Comparison of ENCODE assay signal across 28 mouse cellular contexts in genomic region chr3:89343279-89343678, GRCm38 (mm10). TPM values are rescaled to one million over a fixed set of nuclear protein-coding genes. Genes with fewer than 3 reads are reported as not detected.
DNase-seq lines count a peak whose midpoint lies in the region; ATAC-seq and TF ChIP-seq lines count a peak whose summit lies in the region.
"Had no signal": no experiment of that assay in that cellular context is flagged by ENCODE, and none has a peak within 500 bp of the region (broad histone marks: within the 10 kb centered on the region; RNA-seq: fewer than 3 reads in every experiment).

No protein-coding gene starts in this region.

- no peak for TF ChIP-seq CTCF in kidney, adult 2 months (conservative IDR thresholded peaks at IDR 0.05; ENCODE audit: insufficient read depth, insufficient read length, low read depth, low read length)

- no peak for ATAC-seq in hindbrain, embryonic 13.5 days (ENCODE audit: low FRiP score)
- no peak for ATAC-seq in hindbrain, embryonic 12.5 days (ENCODE audit: low FRiP score)
- no peak for ATAC-seq in kidney, embryonic 16.5 days (ENCODE audit: low FRiP score, low TSS enrichment)
- ATAC-seq: CD4-positive, CD25-positive, alpha-beta regulatory T cell, adult 4 months; forebrain, embryonic 16.5 days; hindbrain, embryonic 16.5 days had no signal

- no peak for TF ChIP-seq POLR2A in kidney, adult 2 months (IDR thresholded peaks at IDR 0.05; ENCODE audit: low read depth, low read length)

- 90% methylated on average over 7 of the region's 7 CpGs for WGBS in hindbrain, embryonic 13.5 days
- WGBS in hindbrain, embryonic 12.5 days, result 90% methylated on average over 7 of the region's 7 CpGs
- 65% methylated on average over 7 of the region's 7 CpGs for WGBS in kidney, adult 2 months
- 84% methylated on average over 7 of the region's 7 CpGs for WGBS in kidney, embryonic 16.5 days

- H3K27ac ChIP-seq in hindbrain, embryonic 13.5 days, result no peak overlapping the region
- H3K27ac ChIP-seq in hindbrain, embryonic 12.5 days, result no peak overlapping the region
- H3K27ac ChIP-seq in kidney, adult 2 months (ENCODE audit: insufficient read depth, low read depth, low read length), result no peak overlapping the region
- no peak overlapping the region for H3K27ac ChIP-seq in kidney, embryonic 16.5 days (ENCODE audit: low read length)
- H3K27ac ChIP-seq: embryonic facial prominence, embryonic 15.5 days; forebrain, embryonic 10.5 days; heart, embryonic 10.5 days; hindbrain, embryonic 10.5 days had no signal

- peaks cover 35% of the 10 kb centered on the region for H3K4me1 ChIP-seq in hindbrain, embryonic 13.5 days (replicated peaks)
- peaks cover 17% of the 10 kb centered on the region for H3K4me1 ChIP-seq in hindbrain, embryonic 12.5 days
- no peaks in the 10 kb centered on the region for H3K4me1 ChIP-seq in kidney, adult 2 months (ENCODE audit: control insufficient read depth, insufficient read depth, low read length)
- peaks cover 28% of the 10 kb centered on the region for H3K4me1 ChIP-seq in kidney, embryonic 16.5 days (ENCODE audit: insufficient read depth, low read length)

- peaks cover 14% of the 10 kb centered on the region for H3K27me3 ChIP-seq in hindbrain, embryonic 13.5 days
- H3K27me3 ChIP-seq in hindbrain, embryonic 12.5 days, result peaks cover 10% of the 10 kb centered on the region
- no peaks in the 10 kb centered on the region for H3K27me3 ChIP-seq in kidney, adult 2 months (replicated peaks; ENCODE audit: control insufficient read depth, insufficient read depth, low read length)
- H3K27me3 ChIP-seq in kidney, embryonic 16.5 days (ENCODE audit: insufficient read depth, low read length), result no peaks in the 10 kb centered on the region
- H3K27me3 ChIP-seq: embryonic facial prominence, embryonic 15.5 days had no signal

- H3K36me3 ChIP-seq in hindbrain, embryonic 13.5 days, result peaks cover 30% of the 10 kb centered on the region
- peaks cover 16% of the 10 kb centered on the region; the same call in 1 of the 2 replicates for H3K36me3 ChIP-seq in hindbrain, embryonic 12.5 days
- H3K36me3 ChIP-seq in kidney, adult 2 months (ENCODE audit: control insufficient read depth, insufficient read depth, low read length), result no peaks in the 10 kb centered on the region
- H3K36me3 ChIP-seq in kidney, embryonic 16.5 days (ENCODE audit: insufficient read depth, low read length), result peaks cover 6% of the 10 kb centered on the region
- H3K36me3 ChIP-seq: G1E had no signal

- H3K4me2 ChIP-seq in hindbrain, embryonic 13.5 days, result no peak overlapping the region
- no peak overlapping the region for H3K4me2 ChIP-seq in hindbrain, embryonic 12.5 days (replicated peaks)
- no peak overlapping the region for H3K4me2 ChIP-seq in kidney, embryonic 16.5 days (replicated peaks; ENCODE audit: low read depth, low read length)
- H3K4me2 ChIP-seq: embryonic facial prominence, embryonic 15.5 days had no signal

- H3K9ac ChIP-seq in hindbrain, embryonic 13.5 days, result 0 out of 2 replicates have a peak overlapping the region, but pooled peaks have one; percentile 39
- no peak overlapping the region for H3K9ac ChIP-seq in hindbrain, embryonic 12.5 days
- H3K9ac ChIP-seq in kidney, embryonic 16.5 days (replicated peaks; ENCODE audit: low read length), result no peak overlapping the region
- H3K9ac ChIP-seq: embryonic facial prominence, embryonic 15.5 days had no signal

- intact Hi-C loops in left cerebral cortex, postnatal 4 days (cut with DNase I), result no loop called here
- intact Hi-C loops in left cerebral cortex, postnatal 14 days (cut with DNase I), result loop anchor here (10.0 kb wide), 1 partner anchor 142 kb away; no protein-coding TSS in a partner anchor

- no peak overlapping the region for H3K4me3 ChIP-seq in hindbrain, embryonic 13.5 days
- no peak overlapping the region for H3K4me3 ChIP-seq in hindbrain, embryonic 12.5 days
- no peak overlapping the region for H3K4me3 ChIP-seq in kidney, adult 2 months (ENCODE audit: insufficient read depth, low read depth, low read length)
- no peak overlapping the region for H3K4me3 ChIP-seq in kidney, embryonic 16.5 days (ENCODE audit: low read length)
- H3K4me3 ChIP-seq: embryonic facial prominence, embryonic 15.5 days; erythroblast, embryonic 14.5 days; forebrain, embryonic 10.5 days; heart, embryonic 10.5 days; hindbrain, embryonic 10.5 days had no signal

- peak; percentile 50 to 66 for DNase-seq in cerebellum, postnatal 10 days
- DNase-seq in cerebellum, postnatal 36 days, result no peak
- peak; percentile 66 for DNase-seq in kidney, adult 2 months
- DNase-seq in left cerebral cortex, postnatal 4 days, result peak; percentile 58
- DNase-seq in left cerebral cortex, postnatal 14 days (ENCODE audit: low spot score in 2 of 2), result no peak
- DNase-seq: adrenal gland, adult 8-10 months; adrenal gland, postnatal 36 days; B cell, adult 2 months; cerebellum, adult 11 months; cerebellum, adult 8-10 months; cerebellum, postnatal 25 days; gastrocnemius, postnatal 10 days; heart, adult 18-20 months; heart, postnatal 10 days had no signal

- no peaks in the 10 kb centered on the region for H3K9me3 ChIP-seq in hindbrain, embryonic 13.5 days
- no peaks in the 10 kb centered on the region for H3K9me3 ChIP-seq in hindbrain, embryonic 12.5 days (replicated peaks)
- H3K9me3 ChIP-seq in kidney, embryonic 16.5 days (ENCODE audit: low read length), result no peaks in the 10 kb centered on the region
- H3K9me3 ChIP-seq: embryonic facial prominence, embryonic 15.5 days; forebrain, embryonic 10.5 days; G1E; heart, embryonic 10.5 days; hindbrain, embryonic 10.5 days had no signal

RNA-seq across cellular contexts. Expression of gene Efna4, which starts 5.5 kb away (rescaled TPM):
- 8.6 and 9.8 TPM in 2 replicates for polyA plus RNA-seq in hindbrain, embryonic 13.5 days (2015; fragmentation: Nextera tagmentation; extraction: Ambion mirVana)
- polyA plus RNA-seq in hindbrain, embryonic 12.5 days (2016; fragmentation: Nextera tagmentation; extraction: Ambion mirVana), result 20.5 and 21.4 TPM in 2 replicates
- 8.2 and 10.4 TPM in 2 replicates for polyA plus RNA-seq in kidney, adult 2 months (2012; rRNA removed)
- polyA plus RNA-seq in kidney, embryonic 16.5 days (2015; fragmentation: Nextera tagmentation; extraction: Ambion mirVana), result 29.2 and 31.3 TPM in 2 replicates
- total RNA-seq in left cerebral cortex, postnatal 4 days (2021), result 1 to 10 TPM; 5.7 to 7.4 TPM
- under 1 TPM; 0.29 to 0.61 TPM for total RNA-seq in left cerebral cortex, postnatal 14 days (2021)
- total RNA-seq: G1E had no signal
- polyA plus RNA-seq: CD4-positive, CD25-positive, alpha-beta regulatory T cell, adult 4 months; erythroblast, embryonic 14.5 days; G1E had no signal

RNA-seq across cellular contexts. Expression of gene Adam15, which starts 6.5 kb away (rescaled TPM):
- polyA plus RNA-seq in hindbrain, embryonic 13.5 days (2015; fragmentation: Nextera tagmentation; extraction: Ambion mirVana), result 41.5 and 47.0 TPM in 2 replicates
- 40.3 and 41.9 TPM in 2 replicates for polyA plus RNA-seq in hindbrain, embryonic 12.5 days (2016; fragmentation: Nextera tagmentation; extraction: Ambion mirVana)
- 95.1 and 111 TPM in 2 replicates for polyA plus RNA-seq in kidney, adult 2 months (2012; rRNA removed)
- 107 and 108 TPM in 2 replicates for polyA plus RNA-seq in kidney, embryonic 16.5 days (2015; fragmentation: Nextera tagmentation; extraction: Ambion mirVana)
- 10 to 100 TPM; 84.1 to 91.0 TPM for total RNA-seq in left cerebral cortex, postnatal 4 days (2021)
- total RNA-seq in left cerebral cortex, postnatal 14 days (2021), result 10 to 100 TPM; 95.0 TPM

RNA-seq across cellular contexts. Expression of gene Dcst2, which starts 18.5 kb away (rescaled TPM):
- 0.14 and 0.17 TPM in 2 replicates for polyA plus RNA-seq in hindbrain, embryonic 13.5 days (2015; fragmentation: Nextera tagmentation; extraction: Ambion mirVana)
- polyA plus RNA-seq in hindbrain, embryonic 12.5 days (2016; fragmentation: Nextera tagmentation; extraction: Ambion mirVana), result 0.12 and 0.29 TPM in 2 replicates
- 0.38 and 0.41 TPM in 2 replicates for polyA plus RNA-seq in kidney, adult 2 months (2012; rRNA removed)
- polyA plus RNA-seq in kidney, embryonic 16.5 days (2015; fragmentation: Nextera tagmentation; extraction: Ambion mirVana), result 0.32 and 0.35 TPM in 2 replicates
- total RNA-seq in left cerebral cortex, postnatal 4 days (2021), result under 1 TPM; 0.74 to 0.92 TPM
- total RNA-seq in left cerebral cortex, postnatal 14 days (2021), result under 1 TPM; 0.34 to 0.35 TPM
- total RNA-seq: G1E; gastrocnemius, postnatal 10 days; heart, adult 18-20 months had no signal
- polyA plus RNA-seq: erythroblast, embryonic 14.5 days; forebrain, embryonic 16.5 days; G1E; heart, embryonic 14.5 days had no signal

RNA-seq across cellular contexts. Expression of gene Efna3, which starts 20.5 kb away (rescaled TPM):
- polyA plus RNA-seq in hindbrain, embryonic 13.5 days (2015; fragmentation: Nextera tagmentation; extraction: Ambion mirVana), result 46.8 and 49.7 TPM in 2 replicates
- polyA plus RNA-seq in hindbrain, embryonic 12.5 days (2016; fragmentation: Nextera tagmentation; extraction: Ambion mirVana), result 21.7 and 22.2 TPM in 2 replicates
- 2.4 and 4.2 TPM in 2 replicates for polyA plus RNA-seq in kidney, adult 2 months (2012; rRNA removed)
- polyA plus RNA-seq in kidney, embryonic 16.5 days (2015; fragmentation: Nextera tagmentation; extraction: Ambion mirVana), result 11.5 and 11.8 TPM in 2 replicates
- total RNA-seq in left cerebral cortex, postnatal 4 days (2021), result 10 to 100 TPM; 64.7 to 66.2 TPM
- total RNA-seq in left cerebral cortex, postnatal 14 days (2021), result 10 to 100 TPM; 48.5 to 49.6 TPM
- total RNA-seq: G1E; gastrocnemius, postnatal 10 days; gastrocnemius, postnatal 4 days; heart, adult 18-20 months had no signal
- polyA plus RNA-seq: CD4-positive, CD25-positive, alpha-beta regulatory T cell, adult 4 months; erythroblast, embryonic 14.5 days; G1E had no signal

RNA-seq across cellular contexts. Expression of gene Dcst1, which starts 21.8 kb away (rescaled TPM):
- 1.1 and 1.3 TPM in 2 replicates for polyA plus RNA-seq in hindbrain, embryonic 13.5 days (2015; fragmentation: Nextera tagmentation; extraction: Ambion mirVana)
- 0.71 and 0.76 TPM in 2 replicates for polyA plus RNA-seq in hindbrain, embryonic 12.5 days (2016; fragmentation: Nextera tagmentation; extraction: Ambion mirVana)
- polyA plus RNA-seq in kidney, adult 2 months (2012; rRNA removed), result 1.8 and 2.2 TPM in 2 replicates
- polyA plus RNA-seq in kidney, embryonic 16.5 days (2015; fragmentation: Nextera tagmentation; extraction: Ambion mirVana), result 2.9 and 3.3 TPM in 2 replicates
- under 1 TPM; 0.22 to 0.97 TPM for total RNA-seq in left cerebral cortex, postnatal 4 days (2021)
- total RNA-seq in left cerebral cortex, postnatal 14 days (2021), result under 1 TPM in 1 of 2 experiments, not detected in 1; 0.23 TPM
- total RNA-seq: heart, adult 18-20 months had no signal
- polyA plus RNA-seq: erythroblast, embryonic 14.5 days; forebrain, embryonic 10.5 days; G1E had no signal

Comparison
In these comparisons a context has a peak if more than half of its experiments do, and no peak if none do; other contexts are left out.
1. DNase-seq: peak in cerebellum, postnatal 10 days (2 of 2), kidney, adult 2 months (single experiment) and left cerebral cortex, postnatal 4 days (single experiment); none in cerebellum, postnatal 36 days (0 of 2) and left cerebral cortex, postnatal 14 days (0 of 2).